Mouse (Mus musculus): ENCODE measurements at regions not wholly inside any gene's neighbourhood (a gene's known extent, or its start where the extent isn't known, plus 50 kb on each side); places are given as distances from the start of the nearest gene placed in this dataset.

DNA sequence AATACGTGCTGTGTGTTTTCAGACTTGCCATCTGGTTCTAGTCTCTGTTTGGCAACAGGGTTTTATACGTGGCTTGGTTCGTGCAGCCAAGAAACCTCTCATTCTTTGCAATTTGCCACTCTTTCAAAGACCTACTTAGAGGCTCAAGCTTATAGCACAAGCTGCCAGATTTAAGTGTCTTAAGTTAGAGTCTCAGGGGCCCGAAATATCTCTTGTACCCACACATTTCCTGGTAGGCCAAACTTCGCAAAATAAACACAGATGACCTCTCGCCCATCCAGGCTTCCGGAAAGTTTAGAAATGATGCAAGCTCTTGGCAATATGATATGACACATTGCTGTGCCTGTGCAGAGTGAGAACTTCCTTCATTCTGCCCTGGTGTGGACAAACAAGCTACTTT is 54.8 kb upstream of the Fndc3b start:
- Histone ChIP-seq H3K36me3 (no peaks in the 10 kb centered on the region), H3K4me3 (no peak overlapping the region), H3K27me3 (ENCODE audit: insufficient read depth, poor library complexity, severe bottlenecking) (no peaks in the 10 kb centered on the region), H3K27ac (peak overlapping the region; percentile 68), H3K4me1 (replicated peaks) (peaks cover 8% of the 10 kb centered on the region; the same call in 1 of the 2 replicates), H3K9me3 (0 out of 2 replicates have a peak, but pooled peaks cover 2% of the 10 kb centered on the region)
- no peak for DNase-seq (ENCODE audit: low spot score)
- 80% methylated on average over 7 of the region's 7 CpGs for WGBS

DNA sequence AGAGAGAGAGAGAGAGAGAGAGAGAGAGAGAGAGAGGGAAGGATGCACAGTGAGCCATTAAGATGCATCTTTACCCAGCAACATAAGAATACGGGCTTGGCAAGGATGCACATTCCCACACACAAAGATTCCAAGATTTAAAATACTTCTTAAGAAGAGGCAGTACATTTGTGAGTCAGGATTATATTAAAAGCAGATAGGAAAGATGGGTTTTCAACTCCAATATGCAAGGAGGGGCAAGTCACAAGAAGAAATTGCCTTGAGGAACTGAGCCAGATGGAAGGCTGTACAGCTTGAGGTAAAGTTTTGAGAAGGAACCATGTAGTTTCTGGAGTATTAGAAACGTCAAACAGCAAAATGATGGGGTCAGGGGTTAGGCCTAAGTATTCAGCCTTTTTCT is 53.4 kb upstream of the Fndc3b start:
- WGBS: 77% methylated on average over 2 of the region's 2 CpGs

DNA sequence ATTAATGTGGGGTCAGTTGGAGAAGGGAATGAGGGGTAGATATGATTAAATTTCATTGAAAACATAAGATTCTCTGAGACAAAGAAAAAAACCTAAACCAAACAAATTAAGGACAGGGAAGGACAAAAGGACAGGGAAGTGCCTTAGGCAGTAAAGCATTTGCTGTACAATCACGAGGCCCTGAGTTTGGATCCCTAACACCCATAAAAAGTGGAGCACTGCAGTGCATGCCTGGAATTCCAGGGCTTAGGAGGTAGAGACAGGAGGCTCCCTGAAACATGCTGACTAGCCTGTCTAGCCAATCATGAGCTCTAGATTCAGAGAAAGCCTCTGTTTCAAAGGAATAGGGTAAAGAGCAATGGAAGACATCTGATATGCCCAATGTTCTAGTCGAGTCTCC is 49.9 kb upstream of the Fndc3b start:
- DNase-seq (ENCODE audit: low spot score): no peak
- H3K36me3 ChIP-seq: no peaks in the 10 kb centered on the region
- H3K4me3 ChIP-seq: no peak overlapping the region
- 0 out of 2 replicates have a peak, but pooled peaks cover 1% of the 10 kb centered on the region for H3K4me1 ChIP-seq (replicated peaks)
- no peaks in the 10 kb centered on the region for H3K27me3 ChIP-seq (ENCODE audit: insufficient read depth, poor library complexity, severe bottlenecking)
- H3K27ac ChIP-seq: no peak overlapping the region
- 73% methylated on average over 2 of the region's 2 CpGs for whole genome bisulfite sequencing
- H3K9me3 ChIP-seq: 0 out of 2 replicates have a peak, but pooled peaks cover 2% of the 10 kb centered on the region

More for the DNA sequence above, 53.4 kb upstream of the Fndc3b start:
- Histone ChIP-seq H3K27ac (no peak overlapping the region), H3K36me3 (no peaks in the 10 kb centered on the region), H3K4me1 (replicated peaks) (peaks cover 8% of the 10 kb centered on the region; the same call in 1 of the 2 replicates), H3K4me3 (no peak overlapping the region), H3K9me3 (0 out of 2 replicates have a peak, but pooled peaks cover 2% of the 10 kb centered on the region), H3K27me3 (ENCODE audit: insufficient read depth, poor library complexity, severe bottlenecking) (no peaks in the 10 kb centered on the region)
- no peak for DNase-seq (ENCODE audit: low spot score)

Measured in hindbrain, embryonic 10.5 days (tissue).